Mouse (Mus musculus) spleen, postnatal 4 days (tissue): ENCODE data around the gene Zfp940.
"Not testable (repeated sequence)": the region's sequence is repeated elsewhere in the genome, so short reads cannot be mapped to it uniquely, and the experiment has no call there.

Experiments used
- DNase-seq, 2 experiments: peaks; one replicate each; pipeline ENCODE4 v3.0.0; 2022; ENCODE audit warnings: low spot score in 2 of 2

The Zfp940 gene

DNA sequence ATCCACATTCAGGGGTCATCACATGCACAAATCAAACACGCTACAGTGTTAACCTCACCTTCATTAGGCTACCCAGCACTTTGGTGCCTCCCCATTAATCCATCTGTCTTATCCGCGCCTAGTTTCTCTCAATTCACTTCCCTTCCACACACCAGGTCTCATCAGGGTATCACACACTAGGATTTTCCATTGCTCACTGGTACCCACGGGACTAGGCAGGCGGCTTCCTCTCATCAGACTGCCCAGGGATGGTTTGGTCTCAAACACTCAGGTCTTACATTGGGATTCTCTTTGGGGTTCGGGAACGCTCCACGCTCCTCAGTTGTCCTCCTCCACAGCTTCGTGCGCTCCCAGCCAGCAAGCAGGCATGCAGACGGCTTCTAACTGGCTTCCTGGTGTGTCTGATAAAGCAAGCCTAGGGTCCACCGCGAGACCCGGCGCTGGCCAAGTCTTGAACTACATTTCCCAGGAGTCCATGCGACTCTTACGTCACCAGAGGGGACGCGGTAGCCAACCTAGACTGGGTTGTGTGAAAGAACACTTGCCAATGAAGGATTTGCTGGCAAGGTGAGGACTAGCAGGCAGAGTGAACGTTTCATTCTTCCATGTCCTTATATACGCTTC, at the start of gene Zfp940:
Gene Zfp940 (minus strand): TSS at position 451 of the 624 bp plus-strand sequence.
- DNase-seq, result peak; percentile 71 to 82

DNA sequence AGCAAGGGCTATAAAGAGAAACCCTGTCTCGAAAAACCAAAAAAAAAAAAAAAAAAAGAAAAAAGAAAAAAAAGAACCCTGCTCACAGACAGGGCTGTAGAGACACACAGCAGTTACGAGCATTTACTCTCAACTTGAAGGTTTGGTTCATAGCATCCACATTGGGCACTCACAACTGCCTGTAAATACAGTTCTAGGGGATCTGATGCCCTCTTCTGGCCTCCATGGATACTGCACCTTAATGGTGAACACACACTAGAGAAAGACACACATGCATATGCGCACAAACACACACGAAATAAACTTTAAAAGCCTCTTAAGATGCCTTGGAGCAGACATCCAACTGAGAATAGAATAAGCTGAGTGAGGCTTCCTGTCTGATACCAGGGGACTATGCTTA, 44.9 kb upstream of the Zfp940 start:
- no peak for DNase-seq

DNA sequence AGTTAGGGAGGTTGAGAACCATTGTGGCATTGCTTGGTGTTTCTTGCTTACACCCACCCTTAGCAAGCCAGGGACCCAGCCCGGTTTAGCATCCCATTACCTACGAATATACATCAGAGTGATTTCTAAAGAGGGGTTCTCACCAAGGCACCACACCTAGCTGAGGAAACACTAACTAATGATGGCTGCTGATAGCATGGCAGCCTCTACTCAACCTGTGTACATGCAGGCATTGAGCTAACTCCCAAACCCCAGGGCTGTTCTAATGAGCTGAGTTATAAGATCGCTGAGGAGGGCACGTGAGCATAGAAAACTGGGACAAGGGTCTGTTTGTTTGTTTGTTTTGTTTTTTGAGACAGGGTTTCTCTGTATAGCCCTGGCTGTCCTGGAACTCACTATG, 39.3 kb upstream of the Zfp940 start:
- DNase-seq, result no peak

DNA sequence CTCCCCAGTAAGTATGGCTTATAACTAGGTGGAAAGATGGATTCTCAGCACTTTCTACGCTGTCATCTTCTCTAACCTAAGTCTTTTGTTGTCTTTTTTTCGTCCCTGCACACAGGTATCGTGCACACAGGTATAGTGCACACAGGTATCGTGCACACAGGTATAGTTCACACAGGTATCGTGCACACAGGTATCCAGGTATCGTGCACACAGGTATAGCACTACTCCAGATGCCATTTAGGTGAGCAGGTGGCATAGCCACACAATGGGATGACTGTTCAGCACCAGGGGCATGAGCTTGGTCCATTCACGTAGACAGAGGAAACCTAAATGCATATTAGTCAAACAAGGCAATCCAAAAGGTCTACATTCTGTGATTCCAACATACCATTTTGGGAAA, 37.0 kb upstream of the Zfp940 start:
- no peak for DNase-seq

DNA sequence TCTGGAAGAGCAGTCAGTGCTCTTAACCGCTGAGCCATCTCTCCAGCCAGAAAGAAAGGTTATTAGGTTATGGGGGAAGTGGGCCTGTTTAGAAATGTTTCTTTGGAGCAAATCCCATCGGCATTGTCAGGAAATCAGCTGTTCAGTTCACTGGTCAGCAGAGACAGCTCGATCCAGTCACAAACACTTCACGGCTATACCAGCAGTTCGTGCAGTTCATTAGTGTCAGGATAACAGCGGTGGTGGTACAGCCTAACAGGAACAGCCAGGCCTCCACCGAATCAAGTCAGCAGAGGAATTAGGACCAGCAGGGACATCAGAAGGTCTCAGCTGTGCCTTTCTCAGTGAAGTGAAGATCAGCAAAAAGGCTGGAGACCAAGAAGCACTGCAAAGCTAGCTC, 27.4 kb upstream of the Zfp940 start:
- DNase-seq, result no peak

DNA sequence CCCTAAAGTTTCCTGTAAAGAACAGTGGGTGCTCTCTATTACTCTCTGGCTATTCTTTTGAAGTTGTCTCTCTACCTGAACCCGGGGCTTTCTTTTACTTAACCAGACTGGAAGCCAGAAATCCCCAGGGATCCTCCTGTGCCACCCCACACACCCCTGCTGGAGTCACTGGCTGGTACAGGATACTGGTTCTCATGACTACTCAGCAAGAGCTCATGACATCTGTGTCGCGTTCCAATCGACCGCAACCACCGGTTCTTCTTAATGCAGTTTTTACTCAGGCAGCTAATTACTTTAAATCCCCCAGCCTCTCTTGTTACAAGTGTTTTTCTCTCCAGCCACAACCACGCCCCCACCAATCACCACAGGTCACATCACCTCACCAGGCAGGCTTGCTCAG, 26.6 kb upstream of the Zfp940 start:
- DNase-seq, result no peak

DNA sequence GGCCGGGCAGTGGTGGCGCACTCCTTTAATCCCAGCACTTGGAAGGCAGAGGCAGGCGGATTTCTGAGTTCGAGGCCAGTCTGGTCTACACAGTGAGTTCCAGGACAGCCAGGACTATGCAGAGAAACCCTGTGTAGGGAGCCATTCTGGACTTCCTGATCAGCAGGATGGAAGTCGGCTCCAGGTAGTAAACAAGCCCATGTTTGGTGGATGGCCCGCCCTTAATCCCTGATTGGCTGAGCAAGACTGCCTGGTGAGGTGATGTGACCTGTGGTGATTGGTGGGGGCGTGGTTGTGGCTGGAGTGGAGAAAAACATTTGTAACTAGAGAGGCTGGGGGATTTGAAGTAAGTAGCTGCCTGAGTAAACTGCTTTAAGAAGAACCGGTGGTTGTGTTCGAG, 24.1 kb upstream of the Zfp940 start:
- not testable (repeated sequence) for DNase-seq

DNA sequence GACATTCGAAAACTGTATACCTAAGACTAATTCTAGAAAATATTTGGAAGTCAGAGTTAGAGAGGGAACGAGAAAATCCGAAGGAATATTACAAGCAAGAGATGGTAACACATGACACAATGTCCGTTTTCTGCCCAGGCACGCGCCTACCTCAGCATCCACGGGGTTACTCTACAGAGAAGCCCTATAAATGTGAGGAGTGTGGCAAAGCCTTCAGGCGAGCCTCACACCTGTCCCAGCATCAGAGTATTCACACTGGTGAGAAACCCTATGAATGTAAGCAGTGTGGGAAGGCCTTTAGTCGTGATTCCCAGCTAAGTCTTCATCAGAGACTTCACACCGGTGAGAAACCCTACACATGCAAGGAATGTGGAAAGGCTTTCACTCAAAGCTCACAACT, 20.8 kb upstream of the Zfp940 start:
- DNase-seq, result no peak

DNA sequence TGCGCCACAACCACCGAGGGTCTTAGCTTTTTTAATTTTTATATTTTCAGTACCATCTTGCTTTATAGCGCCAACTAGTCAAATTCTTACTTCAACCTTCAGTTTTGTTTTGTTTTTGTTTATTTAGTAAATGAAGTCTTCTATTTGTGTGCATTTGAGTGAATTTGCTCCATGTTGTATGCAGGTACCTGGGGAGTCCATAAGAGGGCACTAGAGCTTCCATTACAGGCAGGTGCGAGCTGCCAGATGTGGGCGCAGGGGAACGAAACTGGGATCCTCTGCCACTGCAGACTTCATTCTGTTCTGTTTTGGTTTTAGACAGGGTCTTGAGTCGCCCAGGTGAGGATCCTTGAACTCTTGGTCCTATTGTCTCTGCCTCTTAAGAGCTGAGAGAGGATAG, 8.2 kb upstream of the Zfp940 start:
- DNase-seq, result no peak

DNA sequence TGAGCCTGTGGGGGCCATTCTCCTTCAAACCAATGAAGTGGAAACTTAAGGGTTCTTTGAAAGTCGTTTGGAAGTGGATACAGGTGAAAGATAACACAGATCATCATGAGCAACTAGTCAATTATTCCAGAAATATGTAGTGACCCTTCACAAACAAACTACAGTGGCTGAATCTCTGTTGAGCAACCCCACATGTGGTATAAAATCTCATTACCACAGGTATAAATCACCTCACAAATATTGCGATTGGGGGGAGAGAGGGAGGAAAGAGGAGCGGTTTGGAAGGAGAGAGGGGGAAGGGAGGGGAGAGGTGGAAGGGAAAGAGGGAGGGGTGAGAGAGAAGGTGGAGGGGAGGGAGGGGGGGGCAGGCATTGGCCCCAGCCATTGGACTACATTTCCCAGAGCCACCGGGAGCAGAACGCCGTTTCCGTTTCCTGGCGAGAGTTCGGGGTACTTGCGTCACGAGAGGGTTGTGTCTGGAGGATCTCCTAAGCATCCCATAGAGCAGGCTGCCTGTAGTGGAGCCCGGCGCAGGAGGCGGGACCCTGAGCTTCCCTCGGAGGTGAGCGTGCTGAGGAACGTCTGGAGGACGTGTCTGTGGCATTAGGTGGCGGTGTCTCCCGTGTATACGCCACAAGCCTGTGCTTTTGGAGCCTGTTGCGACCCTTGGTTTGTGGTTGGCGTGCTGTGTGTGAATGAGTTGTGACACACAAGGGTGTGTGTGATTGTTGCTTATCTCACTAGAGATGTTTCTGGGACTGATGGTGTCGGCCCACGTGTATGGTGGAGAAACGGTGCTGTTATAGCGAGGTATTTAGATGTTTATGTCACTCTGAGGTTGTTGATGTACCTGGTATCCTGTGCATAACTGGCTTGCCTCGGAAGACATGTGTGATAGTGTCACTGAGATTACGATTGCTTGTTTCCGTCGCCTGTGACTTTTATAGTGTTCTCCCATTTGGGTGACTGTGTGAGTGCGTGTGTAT, 6.4 kb upstream of the Zfp940 start, which contains the start of gene Zfp420:
Gene Zfp420 (plus strand): TSS at position 448 of the 986 bp plus-strand sequence.
- DNase-seq, result peak; percentile 74 to 78

DNA sequence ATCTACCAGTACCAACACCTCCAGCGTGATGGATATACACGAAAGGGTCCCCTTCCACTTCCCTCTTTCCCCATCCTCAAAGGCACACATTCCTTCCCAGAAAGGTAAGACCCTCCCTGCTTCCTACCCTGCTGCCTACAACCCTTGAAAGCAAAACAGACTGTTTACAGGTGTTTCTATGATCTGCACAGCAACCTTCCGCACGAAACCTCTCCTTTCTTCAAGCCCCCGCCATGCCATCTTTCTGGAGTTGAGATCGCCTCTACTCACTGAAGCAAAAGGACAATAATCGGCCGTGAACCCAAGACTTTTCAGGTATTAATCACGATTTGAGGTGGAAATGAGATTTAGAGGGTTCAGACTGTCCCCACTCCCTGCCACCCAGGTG, 644 bp downstream of the Zfp940 start:
- no peak for DNase-seq

DNA sequence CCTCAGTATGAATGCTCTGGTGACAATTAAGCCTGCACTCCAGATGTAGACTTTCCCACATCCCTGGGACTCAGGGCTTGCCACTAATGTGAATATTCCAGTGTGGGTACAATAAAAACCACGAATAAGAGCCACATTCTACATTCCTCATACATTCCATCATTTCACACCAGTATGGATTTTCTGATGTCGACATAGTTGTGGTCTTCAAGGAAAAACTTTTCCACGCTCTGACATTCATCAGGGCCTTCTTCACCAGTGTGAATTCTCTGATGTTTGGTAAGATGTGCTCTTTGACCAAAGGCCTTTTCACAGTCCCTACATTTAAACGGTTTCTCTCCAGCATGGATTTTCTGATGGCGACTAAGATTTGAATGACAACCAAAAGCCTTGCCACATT, 8.9 kb downstream of the Zfp940 start:
- no peak for DNase-seq

DNA sequence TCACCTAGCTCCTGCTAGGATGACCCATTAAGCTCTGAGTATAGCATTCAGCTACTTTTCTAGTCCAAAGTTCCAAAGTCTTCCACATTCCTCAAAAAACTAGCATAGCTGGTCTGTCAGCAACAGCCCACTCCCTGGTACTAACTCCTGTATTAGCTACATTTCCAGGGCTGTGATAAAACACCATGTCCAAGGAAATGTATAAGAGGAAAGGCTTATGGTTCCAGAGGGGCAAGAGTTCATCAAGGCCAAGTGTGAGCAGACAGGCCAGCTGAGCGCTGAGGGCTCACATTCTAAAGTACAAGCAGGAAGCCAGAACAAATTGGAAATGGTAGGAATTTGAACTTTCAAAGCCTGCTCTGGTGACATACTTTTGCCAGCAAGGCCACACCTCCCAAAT, 11.4 kb downstream of the Zfp940 start:
- DNase-seq, result no peak

DNA sequence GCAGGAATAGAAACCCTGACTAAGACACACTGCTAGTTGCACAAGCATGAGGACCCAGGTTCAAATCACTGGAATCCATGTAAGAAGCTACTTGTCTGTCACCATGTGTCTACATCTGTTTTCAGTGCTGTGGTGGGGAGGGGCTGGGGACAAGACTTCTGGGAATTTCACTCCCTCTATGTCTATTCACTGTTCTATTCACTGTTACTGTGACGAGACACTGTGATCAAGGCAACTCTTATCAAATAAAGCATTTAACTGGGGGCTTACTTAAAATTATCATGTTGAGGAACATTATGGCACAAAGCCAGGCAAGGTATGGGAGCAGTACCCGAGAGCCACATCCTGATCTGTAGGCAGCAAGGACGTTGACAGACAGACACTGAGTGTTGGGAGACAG, 14.2 kb downstream of the Zfp940 start:
- DNase-seq, result no peak

DNA sequence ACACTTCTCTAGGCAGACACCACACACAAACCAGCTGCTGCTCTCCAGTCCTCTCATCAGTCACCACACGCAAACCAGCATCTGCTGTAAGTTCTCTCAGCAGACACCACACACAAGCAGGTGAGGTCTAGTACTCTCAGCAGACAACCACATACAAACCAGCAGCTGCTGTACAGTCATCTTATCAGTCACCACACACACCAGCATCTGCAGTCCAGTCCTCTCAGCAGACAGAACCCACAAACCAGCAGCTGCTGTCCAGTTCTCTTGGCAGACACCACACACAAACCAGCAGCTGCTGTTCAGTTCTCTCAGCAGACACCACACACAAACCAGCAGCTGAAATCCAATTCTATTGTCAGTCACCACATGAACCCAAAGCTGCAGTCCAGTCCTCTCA, 16.7 kb downstream of the Zfp940 start:
- DNase-seq, result no peak

DNA sequence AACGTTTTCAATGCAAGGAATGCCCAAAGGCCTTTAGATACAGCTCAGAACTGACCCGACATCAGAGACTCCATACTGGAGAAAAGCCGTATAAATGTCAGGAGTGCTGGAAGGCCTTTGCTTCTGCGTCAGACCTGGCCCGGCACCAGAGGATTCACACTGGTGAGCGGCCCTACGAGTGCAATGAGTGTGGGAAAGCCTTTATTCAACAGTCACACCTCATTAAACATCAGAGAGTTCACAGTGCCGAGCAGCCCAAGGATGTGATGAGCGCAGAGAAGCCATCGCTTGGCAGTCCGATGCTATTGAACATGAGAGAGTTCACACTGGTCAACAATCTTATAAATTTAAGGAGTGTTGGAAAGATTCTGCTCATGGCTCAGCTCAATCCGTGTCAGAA, 23.7 kb downstream of the Zfp940 start:
- no peak for DNase-seq

DNA sequence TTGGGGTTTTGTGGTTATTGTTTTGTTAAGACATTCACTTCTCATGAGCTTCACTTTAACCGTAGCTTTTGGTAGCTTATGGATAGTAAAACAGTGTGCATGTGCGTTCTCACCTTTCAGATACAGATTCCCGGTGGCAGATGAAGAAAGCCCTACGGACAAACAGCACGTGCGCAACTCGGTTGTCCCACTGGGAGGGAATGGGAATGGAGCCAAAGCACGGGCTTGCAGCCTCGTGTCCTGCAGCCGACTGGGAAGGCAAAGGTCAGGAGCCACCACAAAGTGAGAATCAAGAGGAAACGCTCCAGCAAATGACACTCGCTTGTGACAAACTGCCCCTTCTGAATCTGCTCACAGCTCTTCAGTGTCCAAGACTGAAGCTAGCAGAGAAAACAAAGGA, 25.5 kb downstream of the Zfp940 start:
- no peak for DNase-seq

DNA sequence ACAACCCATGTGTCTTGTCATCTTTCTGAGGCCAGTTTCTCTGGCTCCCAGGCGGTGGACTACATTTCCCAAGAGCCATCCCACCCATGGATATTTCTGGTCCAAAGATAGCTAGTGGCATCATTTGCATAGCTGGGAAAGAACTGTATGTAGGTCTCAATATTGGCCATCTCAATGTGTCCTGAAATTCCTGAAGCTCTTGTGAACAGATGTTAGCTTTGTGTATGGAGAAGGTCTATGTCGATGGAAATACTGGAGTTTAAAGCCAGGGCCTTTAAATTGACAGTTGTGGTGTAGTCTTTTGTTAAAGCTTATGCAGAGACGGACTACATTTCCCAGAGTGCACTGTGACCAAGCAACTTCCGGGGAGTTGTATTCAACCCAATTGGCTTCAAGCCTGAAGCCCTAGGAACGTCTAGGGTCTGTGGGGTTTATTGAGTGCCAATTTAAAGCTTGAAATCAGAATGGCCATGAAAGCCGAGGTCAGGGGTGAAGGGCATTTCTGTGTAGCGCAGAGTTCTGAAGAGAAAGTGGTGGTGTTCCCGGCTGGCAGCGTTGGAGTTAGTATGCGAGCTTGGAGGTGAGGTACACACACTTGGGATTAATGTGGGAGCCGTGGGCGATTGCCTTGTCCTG, 34.7 kb downstream of the Zfp940 start:
- peak; percentile 57 to 72 for DNase-seq

DNA sequence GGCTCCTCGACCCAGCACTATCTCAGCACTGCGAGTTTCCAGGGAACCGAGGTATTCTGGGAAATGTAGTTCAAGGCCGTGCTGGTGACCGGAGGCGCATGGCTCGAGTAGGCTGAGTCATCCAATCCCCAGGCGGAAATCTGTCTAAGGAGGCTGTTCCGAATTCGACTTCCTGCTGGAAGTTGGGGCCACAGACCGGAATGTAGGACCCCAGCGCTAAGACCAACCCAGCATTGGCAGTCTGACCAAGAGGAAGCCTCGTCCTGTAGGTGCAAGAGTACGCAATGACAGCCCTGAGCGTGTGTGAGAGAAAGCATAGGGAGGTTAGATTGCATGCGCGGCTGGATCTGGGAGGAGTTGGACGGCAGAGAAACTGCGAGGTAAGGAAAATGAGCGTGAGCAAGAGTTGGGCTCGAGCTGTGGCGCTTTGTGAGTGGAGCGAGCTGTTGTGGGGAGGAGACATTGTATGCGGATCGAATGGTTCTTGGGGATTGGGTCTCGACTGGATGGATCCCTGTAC, 37.5 kb downstream of the Zfp940 start, which contains the start of gene Zfp790:
Gene Zfp790 (plus strand): TSS at position 205 of the 520 bp plus-strand sequence.
- peak; percentile 81 to 85 for DNase-seq

DNA sequence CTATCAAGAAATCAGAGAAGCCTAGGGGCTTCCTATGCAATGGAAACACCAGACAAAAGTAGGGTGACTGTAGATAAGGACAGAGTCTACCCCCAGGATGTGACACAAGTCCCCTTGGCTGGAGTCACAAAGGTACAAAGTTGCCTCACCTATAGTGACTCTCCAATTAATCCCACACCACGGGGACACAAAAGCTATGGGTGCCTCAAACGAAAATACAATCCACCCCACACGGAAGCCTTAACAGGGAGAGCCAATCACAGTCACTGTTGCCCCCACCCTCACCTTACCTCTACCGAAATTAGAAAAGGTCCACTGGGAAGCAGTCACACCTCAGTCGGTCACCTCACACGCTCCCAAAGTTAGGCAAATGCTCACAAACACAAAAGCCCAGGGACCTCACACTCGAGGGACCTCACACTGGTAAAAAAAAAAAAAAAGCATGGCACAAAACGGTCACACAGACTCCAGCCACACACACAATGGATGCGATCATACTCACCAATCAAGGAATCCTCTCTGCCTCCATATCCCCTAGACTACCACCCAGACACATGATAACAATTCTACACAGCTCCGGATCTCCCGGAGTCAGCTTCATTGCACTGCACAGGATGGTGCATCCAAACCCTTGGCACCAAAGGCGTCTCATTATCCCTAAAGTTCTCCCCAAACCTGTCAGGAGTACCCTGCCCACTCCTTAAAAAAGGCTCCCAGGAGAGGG, 38.2 kb downstream of the Zfp940 start:
- DNase-seq, result no peak

DNA sequence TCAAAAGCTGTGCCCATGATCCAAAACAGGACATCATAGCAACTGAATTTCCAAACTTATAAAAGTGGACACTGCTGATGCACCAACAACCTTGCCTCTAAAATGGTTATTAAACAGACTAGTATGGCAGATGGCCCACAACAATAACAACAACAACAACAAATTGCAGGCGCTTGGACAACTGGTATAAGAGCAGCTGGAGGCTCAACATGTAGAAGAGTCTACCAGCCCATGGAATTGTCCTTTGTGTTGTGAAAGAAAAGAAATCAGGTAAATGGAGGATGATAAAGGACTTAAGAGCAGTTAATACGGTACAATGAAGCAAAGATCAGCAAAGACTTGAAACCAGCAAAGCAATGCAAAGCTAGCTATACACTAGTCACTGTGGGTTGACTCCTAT, 39.1 kb downstream of the Zfp940 start:
- DNase-seq, result no peak

DNA sequence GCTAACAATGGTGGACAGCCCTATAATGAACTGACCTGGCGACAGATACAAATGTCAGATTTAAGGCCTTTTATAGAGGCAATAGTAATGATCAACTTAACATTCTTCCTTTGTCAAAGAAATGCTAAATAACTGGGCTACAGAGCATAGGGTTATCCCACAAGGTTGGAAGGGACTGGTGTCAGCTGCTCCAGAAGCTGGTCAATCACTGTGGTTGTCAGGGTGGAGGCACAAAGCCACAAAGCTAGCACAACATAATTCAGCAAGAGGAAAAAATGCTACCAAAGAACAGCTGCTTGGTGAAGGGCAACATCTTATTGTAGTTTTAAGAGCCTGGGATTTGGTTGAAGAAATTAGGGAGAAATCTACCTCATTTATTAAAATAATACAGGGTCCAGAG, 41.2 kb downstream of the Zfp940 start:
- no peak for DNase-seq
